Mouse (Mus musculus): Measurements from ENCODE around the gene Olfr905.

The Olfr905 gene

GRCm38 (mm10) chr9:38470807-38471206 is at the start of gene Olfr905:
TSS of gene Olfr905 (plus strand) at chr9:38471107.
- no peak for DNase-seq

GRCm38 (mm10) chr9:38423801-38424200 is 47.1 kb upstream of the Olfr905 start:
- DNase-seq = no peak

GRCm38 (mm10) chr9:38427026-38427425 is 43.9 kb upstream of the Olfr905 start:
- DNase-seq = no peak

GRCm38 (mm10) chr9:38429155-38429554 is 41.8 kb upstream of the Olfr905 start, which contains the start of gene Olfr901:
TSS of gene Olfr901 (plus strand) at chr9:38429455.
- DNase-seq = no peak

- DNase-seq = no peak
Observed at GRCm38 (mm10) chr9:38447352-38447751, 23.6 kb upstream of the Olfr905 start, which contains the start of gene Olfr902. TSS of gene Olfr902 (plus strand) at chr9:38447652.

DNA sequence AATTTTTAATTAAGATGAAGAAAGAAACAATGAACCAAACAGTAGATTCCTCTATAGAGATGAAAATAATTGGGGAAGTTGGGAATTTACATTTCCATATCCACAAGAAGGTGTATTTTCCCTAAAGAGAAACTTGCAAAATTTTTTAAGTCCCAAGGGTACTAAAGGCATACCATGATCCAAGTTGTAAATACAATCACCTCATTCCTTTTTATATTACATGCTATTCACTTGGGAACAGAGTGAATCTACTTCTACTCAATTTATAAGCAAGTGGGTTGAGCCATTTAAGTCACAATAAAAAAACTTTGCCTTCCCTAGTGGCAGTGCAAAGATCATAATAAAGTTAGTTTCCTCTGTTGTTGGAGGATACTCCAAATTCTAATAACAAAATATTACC is 8.1 kb upstream of the Olfr905 start, which contains the start of gene Olfr904:
Gene Olfr904 (plus strand): TSS at position 301 of the 400 bp plus-strand sequence.
- no peak for DNase-seq

DNA sequence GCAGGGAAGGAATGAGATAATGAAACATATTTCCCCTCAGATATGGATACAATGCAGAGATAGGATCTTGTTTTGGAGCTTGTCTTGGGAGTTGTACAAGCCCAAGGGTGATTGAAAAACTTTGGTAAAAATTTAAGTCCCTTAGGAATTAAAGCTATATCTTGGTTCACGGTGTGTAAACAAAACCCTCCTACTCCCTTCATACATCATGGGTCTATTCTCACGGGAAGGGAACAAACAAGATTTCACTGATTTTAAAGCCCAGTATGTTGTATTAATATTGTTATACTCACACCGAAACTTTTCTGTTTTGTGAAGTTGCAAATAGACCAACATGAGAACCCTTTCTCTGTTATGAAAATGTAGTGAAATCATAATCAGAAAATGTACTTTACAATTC is 15.9 kb downstream of the Olfr905 start, which contains the start of gene Olfr906:
Gene Olfr906 (plus strand): TSS at position 301 of the 400 bp plus-strand sequence.
- no peak for DNase-seq

DNA sequence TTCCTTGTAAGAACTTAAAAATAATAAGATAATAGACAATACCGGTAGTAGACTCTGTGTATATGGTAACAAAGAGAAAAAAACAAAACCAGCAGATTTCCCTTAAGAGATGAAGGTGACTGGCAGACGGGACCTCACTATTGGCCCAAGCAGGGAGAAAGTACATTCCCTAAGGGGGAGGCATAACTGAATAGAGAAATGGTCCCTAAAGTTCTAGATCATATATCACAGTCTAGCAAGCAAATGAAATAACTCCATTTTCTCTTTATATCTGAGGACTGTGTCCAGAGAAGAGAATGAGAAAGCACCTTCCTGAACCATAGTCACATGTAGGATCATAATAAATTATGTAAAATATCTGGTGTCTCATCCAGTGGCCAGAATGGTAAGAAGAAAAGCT is 24.6 kb downstream of the Olfr905 start, which contains the start of gene Olfr907:
Gene Olfr907 (plus strand): TSS at position 301 of the 400 bp plus-strand sequence.
- no peak for DNase-seq

DNA sequence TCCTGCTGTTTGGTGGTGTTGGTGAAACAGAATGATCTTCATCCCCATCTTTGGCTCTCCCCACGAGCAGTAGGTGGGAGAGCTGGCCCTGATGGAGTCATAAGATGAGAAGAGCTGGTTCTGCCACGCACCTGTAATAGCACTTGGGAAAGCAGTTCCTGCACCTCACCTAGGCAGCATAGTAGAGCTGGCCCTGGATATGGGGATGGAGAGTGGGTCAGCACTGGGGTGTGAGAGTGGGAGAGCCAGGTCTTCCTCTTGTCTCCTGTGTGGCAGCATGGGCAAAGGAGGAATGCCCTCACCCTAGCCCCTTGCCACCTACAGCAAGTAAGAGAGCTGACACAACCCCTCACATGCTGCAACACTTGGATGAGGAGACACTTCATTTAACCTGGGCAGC is 41.4 kb downstream of the Olfr905 start:
- no peak for DNase-seq

GRCm38 (mm10) chr9:38521280-38521679 is 50.4 kb downstream of the Olfr905 start, which contains the start of gene Olfr911-ps1:
TSS of gene Olfr911-ps1 (plus strand) at chr9:38521580.
- no peak for DNase-seq

Data from cerebellum, postnatal 36 days (tissue).